Mouse (Mus musculus) stomach, embryonic 15.5 days (tissue): Measurements from ENCODE around the gene Fam178b. TPM values are rescaled to one million over a fixed set of nuclear protein-coding genes. Genes with fewer than 3 reads are reported as not detected.

ENCODE experiments used
- ATAC-seq: fragments of 200-750 bp; cut with Nextera tagmentation; 2 replicates; pipeline ENCODE4 v1.8.0; 2017; ENCODE audit warnings: low read depth, moderate number of reproducible peaks, moderate TSS enrichment; ENCODE audit not compliant: insufficient read depth, low FRiP score
- H3K27ac ChIP-seq: fragments of 300-500 bp; sonication (generic); 2 replicates; pipeline ENCODE4 v1.5.1; 2015; ENCODE audit warnings: mild to moderate bottlenecking, inconsistent platforms
- H3K27me3 ChIP-seq: fragments of 300-500 bp; sonication (generic); replicated peaks from 2 replicates; pipeline ENCODE4 v1.6.1; 2015; ENCODE audit warnings: inconsistent platforms
- H3K36me3 ChIP-seq: fragments of 300-500 bp; sonication (generic); 2 replicates; pipeline ENCODE4 v1.6.1; 2015; ENCODE audit warnings: inconsistent platforms
- H3K4me1 ChIP-seq: fragments of 300-500 bp; sonication (generic); 2 replicates; pipeline ENCODE4 v1.6.1; 2015; ENCODE audit warnings: inconsistent platforms
- H3K4me2 ChIP-seq: fragments of 300-500 bp; sonication (generic); 2 replicates; pipeline ENCODE4 v1.6.1; 2015; ENCODE audit warnings: mild to moderate bottlenecking, inconsistent platforms
- H3K4me3 ChIP-seq: fragments of 300-500 bp; sonication (generic); replicated peaks from 2 replicates; pipeline ENCODE4 v1.5.1; 2015; ENCODE audit warnings: inconsistent platforms
- H3K9ac ChIP-seq: fragments of 300-500 bp; sonication (generic); 2 replicates; pipeline ENCODE4 v1.6.1; 2015; ENCODE audit warnings: inconsistent platforms
- H3K9me3 ChIP-seq: fragments of 300-500 bp; sonication (generic); 2 replicates; pipeline ENCODE4 v1.6.1; 2016; ENCODE audit warnings: inconsistent platforms
- WGBS: fragments of 180-500 bp; shearing (Covaris S2); methylation state at CpG from one replicate; pipeline ENCODE4 v1.1.7; 2015; 5-methylcytosine and 5-hydroxymethylcytosine counted together
- polyA plus RNA-seq: library from polyadenylated mRNA; unstranded; fragments of >200 nt; fragmentation: Nextera tagmentation; extraction: Ambion mirVana; gene quantifications from 2 replicates; pipeline ENCODE4 v1.2.1, GENCODE M21; 2015

Gene Fam178b
- polyA plus RNA-seq, 1 experiment from 2014 or later: 0.96 TPM

- H3K36me3 ChIP-seq: no peaks in the 10 kb centered on the region
- no peaks in the 10 kb centered on the region for H3K27me3 ChIP-seq
- no peak for ATAC-seq
- 27% methylated on average over 1 of the region's 1 CpGs for WGBS
- H3K4me2 ChIP-seq: no peak overlapping the region
- H3K4me1 ChIP-seq: peaks cover 48% of the 10 kb centered on the region
- no peak overlapping the region for H3K27ac ChIP-seq
- H3K4me3 ChIP-seq: no peak overlapping the region
- H3K9me3 ChIP-seq: no peaks in the 10 kb centered on the region
- H3K9ac ChIP-seq: no peak overlapping the region
Measured at GRCm38 (mm10) chr1:36593099-36593498, 89.9 kb downstream of the Fam178b start.

- Histone ChIP-seq H3K4me1 (peaks cover 59% of the 10 kb centered on the region), H3K4me3 (no peak overlapping the region), H3K27ac (no peak overlapping the region), H3K36me3 (no peaks in the 10 kb centered on the region), H3K9me3 (no peaks in the 10 kb centered on the region), H3K27me3 (no peaks in the 10 kb centered on the region), H3K4me2 (no peak overlapping the region), H3K9ac (no peak overlapping the region)
- WGBS: 71% methylated on average over 2 of the region's 2 CpGs
- no peak for ATAC-seq
Measured at GRCm38 (mm10) chr1:36591408-36591807, 91.6 kb downstream of the Fam178b start.

- Histone ChIP-seq H3K9me3 (no peaks in the 10 kb centered on the region), H3K4me1 (peaks cover 52% of the 10 kb centered on the region), H3K27me3 (no peaks in the 10 kb centered on the region), H3K9ac (no peak overlapping the region), H3K27ac (0 out of 2 replicates have a peak overlapping the region, but pooled peaks have one; percentile 2), H3K4me3 (no peak overlapping the region), H3K36me3 (no peaks in the 10 kb centered on the region), H3K4me2 (no peak overlapping the region)
- no peak for ATAC-seq
- 58% methylated on average over 9 of the region's 9 CpGs for WGBS
Measured at GRCm38 (mm10) chr1:36590664-36591063, 92.3 kb downstream of the Fam178b start.

GRCm38 (mm10) chr1:36589486-36589885, 93.5 kb downstream of the Fam178b start:
- ATAC-seq: peak; percentile 40; the same call in 1 of the 2 replicates
- Histone ChIP-seq H3K9me3 (no peaks in the 10 kb centered on the region), H3K36me3 (no peaks in the 10 kb centered on the region), H3K27ac (peak overlapping the region; percentile 89), H3K4me3 (no peak overlapping the region), H3K27me3 (no peaks in the 10 kb centered on the region), H3K9ac (no peak overlapping the region), H3K4me1 (peaks cover 46% of the 10 kb centered on the region), H3K4me2 (no peak overlapping the region; the same call in 1 of the 2 replicates)
- 28% methylated on average over 6 of the region's 6 CpGs for WGBS

GRCm38 (mm10) chr1:36588476-36589450, 94.2 kb downstream of the Fam178b start:
- H3K9me3 ChIP-seq: no peaks in the 10 kb centered on the region
- H3K4me2 ChIP-seq: no peak overlapping the region; the same call in 1 of the 2 replicates
- H3K36me3 ChIP-seq: no peaks in the 10 kb centered on the region
- 56% methylated on average over 13 of the region's 13 CpGs for WGBS
- no peaks in the 10 kb centered on the region for H3K27me3 ChIP-seq
- H3K4me1 ChIP-seq: peaks cover 50% of the 10 kb centered on the region
- peak overlapping the region; percentile 89 for H3K27ac ChIP-seq
- peak; percentile 55 for ATAC-seq
- H3K4me3 ChIP-seq: no peak overlapping the region
- H3K9ac ChIP-seq: no peak overlapping the region

GRCm38 (mm10) chr1:36587860-36588259, 95.1 kb downstream of the Fam178b start:
- no peak for ATAC-seq
- peaks cover 52% of the 10 kb centered on the region for H3K4me1 ChIP-seq
- H3K27me3 ChIP-seq: no peaks in the 10 kb centered on the region
- H3K4me3 ChIP-seq: no peak overlapping the region
- peak overlapping the region; percentile 89 for H3K27ac ChIP-seq
- WGBS: 89% methylated on average over 6 of the region's 6 CpGs
- H3K9me3 ChIP-seq: no peaks in the 10 kb centered on the region
- H3K4me2 ChIP-seq: no peak overlapping the region
- H3K9ac ChIP-seq: no peak overlapping the region
- H3K36me3 ChIP-seq: no peaks in the 10 kb centered on the region

- Histone ChIP-seq H3K4me1 (peaks cover 49% of the 10 kb centered on the region), H3K4me3 (no peak overlapping the region), H3K9me3 (no peaks in the 10 kb centered on the region), H3K9ac (no peak overlapping the region), H3K27me3 (no peaks in the 10 kb centered on the region), H3K4me2 (no peak overlapping the region), H3K36me3 (no peaks in the 10 kb centered on the region), H3K27ac (no peak overlapping the region)
- no peak for ATAC-seq
- WGBS: 58% methylated on average over 4 of the region's 4 CpGs
Measured at GRCm38 (mm10) chr1:36586288-36586687, 96.7 kb downstream of the Fam178b start.

GRCm38 (mm10) chr1:36583408-36584116, 99.4 kb downstream of the Fam178b start:
- no peak overlapping the region for H3K4me3 ChIP-seq
- H3K36me3 ChIP-seq: no peaks in the 10 kb centered on the region
- peak overlapping the region; percentile 24 for H3K27ac ChIP-seq
- H3K9ac ChIP-seq: no peak overlapping the region
- H3K4me2 ChIP-seq: no peak overlapping the region
- H3K4me1 ChIP-seq: peaks cover 40% of the 10 kb centered on the region
- no peaks in the 10 kb centered on the region for H3K27me3 ChIP-seq
- WGBS: 64% methylated on average over 8 of the region's 8 CpGs
- H3K9me3 ChIP-seq: no peaks in the 10 kb centered on the region
- ATAC-seq: no peak

GRCm38 (mm10) chr1:36582211-36582610, 100.8 kb downstream of the Fam178b start:
- no peak for ATAC-seq
- H3K27ac ChIP-seq: no peak overlapping the region

GRCm38 (mm10) chr1:36581260-36581659, 101.7 kb downstream of the Fam178b start:
- Histone ChIP-seq H3K27ac (peak overlapping the region; percentile 89), H3K36me3 (no peaks in the 10 kb centered on the region), H3K9me3 (no peaks in the 10 kb centered on the region), H3K27me3 (no peaks in the 10 kb centered on the region), H3K4me1 (peaks cover 33% of the 10 kb centered on the region), H3K4me2 (peak overlapping the region; percentile 47; the same call in 1 of the 2 replicates), H3K4me3 (no peak overlapping the region), H3K9ac (no peak overlapping the region)
- 80% methylated on average over 5 of the region's 5 CpGs for WGBS
- ATAC-seq: no peak

More at GRCm38 (mm10) chr1:36582211-36582610, 100.8 kb downstream of the Fam178b start:
- WGBS: 77% methylated on average over 8 of the region's 8 CpGs
- Histone ChIP-seq H3K9ac (no peak overlapping the region), H3K9me3 (no peaks in the 10 kb centered on the region), H3K4me3 (no peak overlapping the region), H3K36me3 (no peaks in the 10 kb centered on the region), H3K4me1 (peaks cover 27% of the 10 kb centered on the region), H3K4me2 (no peak overlapping the region), H3K27me3 (no peaks in the 10 kb centered on the region)

- no peaks in the 10 kb centered on the region for H3K9me3 ChIP-seq
- H3K9ac ChIP-seq: no peak overlapping the region
- no peaks in the 10 kb centered on the region for H3K27me3 ChIP-seq
- H3K4me3 ChIP-seq: peak overlapping the region; percentile 11; the same call in 1 of the 2 replicates
- H3K27ac ChIP-seq: peak overlapping the region; percentile 89
- H3K36me3 ChIP-seq: no peaks in the 10 kb centered on the region
- H3K4me1 ChIP-seq: peaks cover 36% of the 10 kb centered on the region
- ATAC-seq: peak; percentile 92
- peak overlapping the region; percentile 47 for H3K4me2 ChIP-seq
- WGBS: 2% methylated on average over 17 of the region's 17 CpGs
Measured at GRCm38 (mm10) chr1:36580384-36581207, 102.4 kb downstream of the Fam178b start.
